Mouse (Mus musculus) heart, postnatal 4 days (tissue): ENCODE results near the gene Gm9821. TPM values are rescaled to one million over a fixed set of nuclear protein-coding genes. Genes with fewer than 3 reads are reported as not detected.

ENCODE experiments used
- DNase-seq: peaks from one replicate; pipeline ENCODE4 v3.0.0; 2021
- total RNA-seq, 2 experiments: library from RNA; stranded (reverse); gene quantifications; 2 replicates each; pipeline ENCODE4 v1.2.3; 2021

Gm9821 gene
- total RNA-seq, 2 experiments from 2014 or later, result not detected

GRCm38 (mm10) chr2:91926949-91927348 is 18.6 kb upstream of the Gm9821 start, which contains the start of gene Chrm4:
Chrm4 (plus strand) TSS chr2:91927249.
- DNase-seq, result no peak

- peak; percentile 86 for DNase-seq
These were observed 17.5 kb upstream of the Gm9821 start for GRCm38 (mm10) chr2:91927826-91928533.

- no peak for DNase-seq
These were observed 16.8 kb upstream of the Gm9821 start for GRCm38 (mm10) chr2:91928534-91929350.

GRCm38 (mm10) chr2:91929455-91929854 is 16.0 kb upstream of the Gm9821 start:
- DNase-seq, result no peak

DNA sequence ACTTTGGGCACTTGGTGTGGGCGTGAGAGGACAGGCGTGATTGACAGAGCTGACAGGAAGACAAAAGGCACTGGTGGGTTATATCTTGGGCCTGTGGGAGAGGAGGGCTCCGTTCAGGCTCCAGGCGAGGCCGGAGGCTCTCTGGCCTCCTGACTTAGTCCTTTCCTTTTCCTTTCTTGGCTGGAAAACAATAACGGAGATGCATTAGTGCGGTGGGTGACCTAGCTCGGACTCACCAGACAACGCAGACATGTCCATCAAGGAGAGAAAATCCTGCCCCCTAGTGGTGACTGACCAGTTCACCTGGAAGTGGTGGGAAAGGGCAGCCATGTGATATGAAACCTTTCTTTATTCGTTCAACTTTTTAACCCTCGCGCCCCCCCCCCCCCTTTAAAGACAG is 15.6 kb upstream of the Gm9821 start:
- DNase-seq, result peak; percentile 81

- no peak for DNase-seq
These were observed 14.7 kb upstream of the Gm9821 start for GRCm38 (mm10) chr2:91930761-91931291.

- peak; percentile 71 for DNase-seq
These were observed 14.0 kb upstream of the Gm9821 start for GRCm38 (mm10) chr2:91931328-91932159.

- no peak for DNase-seq
These were observed 13.3 kb upstream of the Gm9821 start, which contains the start of gene Mdk for GRCm38 (mm10) chr2:91932160-91932711. Mdk (minus strand) TSS chr2:91932297.

- DNase-seq, result peak; percentile 6
These were observed 12.7 kb upstream of the Gm9821 start for GRCm38 (mm10) chr2:91932737-91933350.

DNA sequence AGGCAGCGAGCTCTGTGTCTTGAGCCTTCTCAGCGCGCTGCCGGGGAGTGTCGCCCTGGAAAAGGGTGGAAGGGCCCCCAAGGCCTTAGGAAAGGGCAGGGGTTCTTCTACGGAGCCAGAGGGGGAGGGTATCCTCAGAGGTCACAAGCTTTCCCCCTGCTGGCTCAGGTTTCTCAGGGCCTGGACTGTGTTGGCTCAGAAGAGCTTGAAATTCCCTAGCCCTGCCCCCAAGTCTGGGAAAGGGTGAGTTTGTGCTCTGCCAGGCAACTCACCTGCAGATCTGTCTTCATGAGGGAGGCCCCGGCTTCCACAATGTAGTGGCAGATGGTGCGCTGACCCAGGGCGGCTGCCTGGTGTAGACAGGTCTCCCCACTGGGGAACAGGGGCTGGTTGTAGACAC is 12.0 kb upstream of the Gm9821 start:
- DNase-seq, result no peak

GRCm38 (mm10) chr2:91934016-91934415 is 11.5 kb upstream of the Gm9821 start:
- DNase-seq, result no peak

- DNase-seq, result no peak
These were observed 10.5 kb upstream of the Gm9821 start for GRCm38 (mm10) chr2:91934826-91935525.

- DNase-seq, result no peak
These were observed 9.3 kb upstream of the Gm9821 start for GRCm38 (mm10) chr2:91936154-91936553.

DNA sequence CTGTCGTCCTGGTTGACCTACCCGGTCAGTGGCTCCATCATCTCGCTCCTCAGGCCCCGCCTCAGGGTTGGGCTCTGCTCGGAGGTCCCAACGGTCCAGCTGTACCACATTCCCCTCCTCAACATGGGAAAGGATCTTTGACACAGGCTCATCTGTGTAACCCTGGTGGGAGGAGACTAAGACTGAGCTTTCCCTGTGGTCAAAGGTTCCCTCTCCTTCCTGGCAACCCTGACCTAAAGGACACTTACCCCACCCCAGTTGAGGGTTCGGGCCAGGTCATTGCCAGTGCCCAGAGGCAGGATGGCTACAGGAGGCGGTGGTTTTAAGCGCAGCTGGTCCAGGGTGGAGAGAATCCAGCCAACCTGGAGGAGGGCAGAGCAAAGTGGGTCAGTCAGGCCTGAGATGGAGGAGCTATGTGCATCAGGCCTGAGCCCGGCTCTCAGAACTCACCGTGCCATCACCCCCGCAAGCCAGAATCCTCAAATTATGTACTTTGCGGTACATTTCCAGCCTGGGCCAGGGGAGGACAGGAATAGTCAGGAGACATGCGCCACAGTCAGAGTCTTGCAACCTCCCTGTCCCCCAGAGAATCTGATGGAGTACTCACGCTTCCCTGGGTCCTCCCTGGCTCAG is 6.1 kb upstream of the Gm9821 start:
- DNase-seq, result no peak

DNA sequence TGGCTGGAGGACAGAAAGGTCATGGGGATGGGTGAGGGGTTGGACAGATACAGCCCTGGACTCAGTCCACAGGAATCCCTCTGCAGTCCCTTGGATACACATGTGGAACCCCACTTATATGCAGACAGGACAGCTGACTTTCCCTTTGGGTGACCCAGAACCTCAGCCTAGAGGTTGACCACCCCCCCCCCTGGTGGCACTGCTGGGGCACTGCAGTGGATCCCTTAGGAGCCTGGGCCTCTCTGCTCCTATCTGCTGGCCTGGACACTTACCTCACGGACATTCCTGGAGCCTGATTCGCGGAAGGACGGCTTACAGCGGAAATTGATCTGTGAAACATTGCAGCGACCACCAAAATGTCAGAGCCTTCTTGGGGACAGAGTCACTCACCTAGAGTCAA is 3.1 kb upstream of the Gm9821 start:
- DNase-seq, result no peak

DNA sequence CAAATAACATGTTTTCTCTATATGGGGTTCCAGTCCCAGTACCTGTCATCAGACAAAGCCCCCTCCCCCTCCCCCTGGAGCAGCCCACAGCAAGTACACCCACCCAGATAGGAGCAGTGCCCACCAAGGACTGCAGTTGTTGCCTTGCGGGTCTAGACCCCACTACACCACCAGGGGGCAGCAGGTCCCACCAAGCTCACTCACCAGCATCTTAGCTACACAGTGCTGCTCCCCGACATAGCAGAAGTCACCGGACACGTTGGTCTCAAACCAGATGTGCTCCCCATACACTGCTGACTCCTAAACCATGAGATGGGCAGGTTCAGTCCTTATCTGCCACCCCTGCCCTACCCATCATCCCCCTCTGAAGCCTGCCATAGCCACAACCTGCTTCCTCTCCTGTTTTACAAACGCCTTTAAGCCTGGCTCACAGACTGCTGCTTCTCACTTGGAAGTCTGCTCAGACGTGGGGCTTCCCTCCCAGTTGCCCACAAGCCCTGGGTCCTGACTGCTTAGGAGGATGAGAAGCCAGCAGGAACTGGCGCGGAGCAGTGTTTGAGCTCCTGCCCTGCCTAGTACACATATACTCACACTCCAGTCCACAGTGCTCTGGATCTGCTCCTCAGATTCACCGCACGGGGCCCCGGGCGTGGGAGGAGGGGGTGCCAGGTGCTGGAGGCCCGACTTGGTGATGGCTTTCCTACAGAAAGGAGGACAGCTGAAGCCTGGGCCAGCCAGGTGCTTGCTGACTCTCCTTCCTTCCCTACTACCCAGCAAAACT is 1.1 kb upstream of the Gm9821 start:
- peak; percentile 88 for DNase-seq

DNA sequence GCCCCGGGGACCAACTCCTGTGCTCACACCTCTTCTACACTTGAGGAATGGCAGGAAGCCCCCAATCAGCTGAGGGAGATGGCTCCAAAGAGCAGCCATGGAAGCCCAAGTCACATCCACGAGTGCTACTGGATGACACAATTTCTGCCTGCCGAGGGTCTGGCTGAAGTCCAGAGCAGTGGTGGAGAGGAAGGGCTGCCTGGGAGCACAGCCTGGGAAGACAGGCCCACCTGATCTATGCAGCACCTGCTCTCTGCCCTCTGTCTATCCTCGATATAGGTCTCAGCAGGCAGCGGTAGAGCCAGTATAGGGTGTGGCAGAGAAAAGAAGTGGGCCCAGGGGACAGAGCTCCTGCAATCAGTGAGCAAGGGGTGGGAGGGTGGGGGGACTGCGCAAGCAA is 1.3 kb downstream of the Gm9821 start:
- peak; percentile 69 for DNase-seq

- DNase-seq, result peak; percentile 51
These were observed 2.1 kb downstream of the Gm9821 start for GRCm38 (mm10) chr2:91947397-91948150.

DNA sequence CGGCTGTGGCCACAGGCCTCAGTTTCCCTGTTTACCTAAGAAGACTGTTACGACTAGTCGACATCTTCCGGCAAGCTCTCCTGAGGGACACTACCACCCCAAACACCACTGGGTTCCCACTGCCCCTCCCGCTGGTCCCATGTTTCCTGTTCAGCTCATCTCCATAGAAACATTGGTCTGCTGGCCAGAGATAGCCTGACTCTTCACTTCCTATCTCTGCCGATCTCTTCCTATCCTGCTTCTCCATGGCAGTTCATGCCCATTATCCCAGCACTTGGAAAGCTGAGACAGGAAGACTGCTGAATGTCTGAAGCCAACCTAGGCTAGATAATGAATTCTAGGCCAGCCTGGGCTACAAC is 2.6 kb downstream of the Gm9821 start:
- no peak for DNase-seq
